Mouse (Mus musculus) liver, embryonic 11.5 days (tissue): Measurements from ENCODE around the gene Gm21972. TPM values are rescaled to one million over a fixed set of nuclear protein-coding genes. Genes with fewer than 3 reads are reported as not detected.

Experiments used
- ATAC-seq: fragments of 200-750 bp; cut with Nextera tagmentation; replicated peaks from 2 replicates; pipeline ENCODE4 v1.8.0; 2017; ENCODE audit warnings: moderate number of reproducible peaks, mild to moderate bottlenecking, moderate TSS enrichment, moderate library complexity; ENCODE audit not compliant: low FRiP score
- DNase-seq: peaks from one replicate; pipeline ENCODE4 v3.0.0-alpha.2; 2017; ENCODE audit warnings: low spot score
- H3K27ac ChIP-seq: fragments of 300-500 bp; sonication (generic); 2 replicates; pipeline ENCODE4 v1.5.1; 2014; ENCODE audit warnings: mild to moderate bottlenecking, low read depth, low read length, control low read depth
- H3K27me3 ChIP-seq: fragments of 300-500 bp; sonication (generic); replicated peaks from 2 replicates; pipeline ENCODE4 v1.6.1; 2014; ENCODE audit warnings: low read length, mixed read lengths; ENCODE audit not compliant: control insufficient read depth, insufficient read depth
- H3K36me3 ChIP-seq: fragments of 300-500 bp; sonication (generic); 2 replicates; pipeline ENCODE4 v1.6.1; 2014; ENCODE audit warnings: mild to moderate bottlenecking, low read length, moderate library complexity, mixed read lengths; ENCODE audit not compliant: control insufficient read depth, insufficient read depth
- H3K4me1 ChIP-seq: fragments of 300-500 bp; sonication (generic); replicated peaks from 2 replicates; pipeline ENCODE4 v1.6.1; 2014; ENCODE audit warnings: low read length, mixed read lengths; ENCODE audit not compliant: control insufficient read depth, insufficient read depth
- H3K4me2 ChIP-seq: fragments of 300-500 bp; sonication (generic); 2 replicates; pipeline ENCODE4 v1.6.1; 2014; ENCODE audit warnings: mild to moderate bottlenecking, control low read depth, moderate library complexity
- H3K4me3 ChIP-seq: fragments of 300-500 bp; sonication (generic); 2 replicates; pipeline ENCODE4 v1.5.1; 2014; ENCODE audit warnings: low read depth, low read length, control low read depth
- H3K9ac ChIP-seq: fragments of 300-500 bp; sonication (generic); 2 replicates; pipeline ENCODE4 v1.6.1; 2014; ENCODE audit warnings: low read depth, low read length, control low read depth
- H3K9me3 ChIP-seq: fragments of 300-500 bp; sonication (generic); 2 replicates; pipeline ENCODE4 v1.6.1; 2016; ENCODE audit warnings: low read length, inconsistent platforms, mixed read lengths; ENCODE audit not compliant: control insufficient read depth
- WGBS: fragments of 180-500 bp; shearing (Covaris S2); extraction: QIAGEN DNeasy Blood & Tissue Kit; methylation state at CpG from one replicate; pipeline ENCODE4 v1.1.7; 2014; 5-methylcytosine and 5-hydroxymethylcytosine counted together
- polyA plus RNA-seq: library from polyadenylated mRNA; unstranded; fragments of >200 nt; fragmentation: Nextera tagmentation; extraction: Ambion mirVana; gene quantifications from 2 replicates; pipeline ENCODE4 v1.2.1, GENCODE M21; 2014

Gm21972 gene
- polyA plus RNA-seq, 1 experiment from 2014 or later: not detected

DNA sequence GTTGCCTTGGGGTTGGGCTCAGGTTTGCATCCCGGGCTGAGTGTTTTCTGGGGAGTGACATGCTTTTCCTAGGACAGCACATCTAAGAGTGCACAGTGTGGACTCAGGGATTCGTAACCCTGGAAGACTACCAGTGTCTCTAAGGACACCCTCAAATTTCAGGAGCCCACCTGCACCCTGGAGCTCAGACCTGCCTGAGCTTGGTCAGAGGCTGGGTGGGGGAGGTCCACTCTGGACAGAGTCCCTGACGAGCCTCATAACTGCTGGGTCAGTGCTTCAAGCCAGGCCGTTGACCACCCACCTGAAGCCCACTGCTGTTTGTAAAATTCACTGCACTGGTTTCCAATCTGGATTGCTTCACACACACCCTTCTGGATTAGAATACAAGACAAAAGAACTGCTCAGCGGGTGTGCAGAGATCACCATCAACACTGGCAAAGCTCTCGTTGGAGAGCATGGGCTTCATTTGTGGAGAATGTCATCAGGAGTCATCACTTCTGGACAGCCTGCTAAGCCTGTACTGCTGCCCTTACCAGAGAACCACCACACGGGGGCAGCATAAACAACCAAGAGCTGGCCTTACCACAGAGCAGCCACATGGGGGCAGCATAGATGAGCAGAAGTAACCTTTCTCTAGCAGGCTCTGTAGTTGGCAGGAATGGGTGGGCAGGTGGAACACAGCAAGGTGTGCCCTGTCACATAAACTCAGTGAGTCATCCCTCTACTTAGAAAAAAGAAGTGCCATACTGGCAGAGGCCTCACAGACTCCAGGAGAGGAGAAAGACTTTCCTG lies 45.2 kb downstream of the Gm21972 start:
- no peak overlapping the region for H3K4me2 ChIP-seq
- H3K9me3 ChIP-seq: no peaks in the 10 kb centered on the region
- H3K4me1 ChIP-seq: peaks cover 4% of the 10 kb centered on the region
- WGBS: 46% methylated on average over 7 of the region's 7 CpGs
- H3K9ac ChIP-seq: no peak overlapping the region
- DNase-seq (peak; percentile 75), ATAC-seq (peak; percentile 62)
- H3K36me3 ChIP-seq: peaks cover under 1% of the 10 kb centered on the region; the same call in 1 of the 2 replicates
- no peak overlapping the region for H3K27ac ChIP-seq
- no peak overlapping the region for H3K4me3 ChIP-seq
- no peaks in the 10 kb centered on the region for H3K27me3 ChIP-seq

- Histone ChIP-seq H3K36me3 (no peaks in the 10 kb centered on the region), H3K9ac (no peak overlapping the region)
- 0 out of 2 replicates have a peak, but pooled peaks have one; percentile 41 for ATAC-seq
Measured at GRCm38 (mm10) chr1:86182004-86182709, 48.7 kb downstream of the Gm21972 start.

DNA sequence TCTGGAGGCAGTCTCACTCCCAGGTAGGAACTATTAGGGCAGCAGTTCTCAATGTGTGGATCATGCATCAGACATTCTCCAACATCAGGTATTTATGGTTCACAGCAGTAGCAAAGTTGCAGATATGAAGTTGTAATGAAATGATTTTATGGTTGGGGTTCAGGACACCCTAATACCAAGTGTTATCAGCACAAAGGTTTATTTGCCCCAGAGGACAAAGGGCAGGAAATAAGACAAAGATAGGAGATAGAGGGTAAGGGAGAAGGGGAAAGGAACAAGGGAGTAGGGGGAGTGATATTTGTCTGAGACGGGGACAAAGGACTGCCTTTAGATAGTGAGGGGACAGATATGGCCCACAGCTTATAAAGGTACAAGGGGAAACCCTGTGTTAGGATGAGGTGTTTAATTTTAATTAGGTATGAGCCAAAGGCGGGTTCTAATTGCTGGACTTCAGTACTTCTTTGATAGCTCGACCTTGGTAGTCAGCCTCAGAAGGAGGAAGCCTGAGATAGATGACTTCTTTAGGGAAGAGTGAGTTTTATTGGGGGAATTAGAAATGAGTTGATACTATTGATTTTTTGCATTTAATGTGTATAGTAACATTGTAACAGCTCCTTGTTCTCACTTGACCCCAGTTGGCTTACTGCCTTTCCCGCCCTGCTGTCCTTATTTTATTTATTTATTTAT lies 50.3 kb downstream of the Gm21972 start:
- no peak for DNase-seq
- no peak overlapping the region for H3K27ac ChIP-seq
- no peak overlapping the region for H3K9ac ChIP-seq
- H3K9me3 ChIP-seq: no peaks in the 10 kb centered on the region
- ATAC-seq: no peak
- no peak overlapping the region for H3K4me2 ChIP-seq
- WGBS: 70% methylated on average over 4 of the region's 4 CpGs
- H3K4me1 ChIP-seq: peaks cover 4% of the 10 kb centered on the region
- no peak overlapping the region for H3K4me3 ChIP-seq
- no peaks in the 10 kb centered on the region for H3K27me3 ChIP-seq
- H3K36me3 ChIP-seq: no peaks in the 10 kb centered on the region

More at GRCm38 (mm10) chr1:86182004-86182709, 48.7 kb downstream of the Gm21972 start:
- peaks cover 4% of the 10 kb centered on the region for H3K4me1 ChIP-seq
- no peak overlapping the region for H3K4me2 ChIP-seq
- DNase-seq: no peak
- no peak overlapping the region for H3K27ac ChIP-seq
- no peaks in the 10 kb centered on the region for H3K9me3 ChIP-seq
- H3K27me3 ChIP-seq: no peaks in the 10 kb centered on the region
- no peak overlapping the region for H3K4me3 ChIP-seq
- WGBS: 54% methylated on average over 5 of the region's 5 CpGs

- H3K36me3 ChIP-seq: no peaks in the 10 kb centered on the region
- no peaks in the 10 kb centered on the region for H3K27me3 ChIP-seq
- H3K4me1 ChIP-seq: peaks cover 4% of the 10 kb centered on the region
- no peak overlapping the region for H3K27ac ChIP-seq
- H3K9me3 ChIP-seq: no peaks in the 10 kb centered on the region
- 69% methylated on average over 7 of the region's 7 CpGs for WGBS
- no peak overlapping the region for H3K4me2 ChIP-seq
- no peak for DNase-seq
- H3K4me3 ChIP-seq: no peak overlapping the region
- no peak overlapping the region for H3K9ac ChIP-seq
- no peak for ATAC-seq
Measured at GRCm38 (mm10) chr1:86186762-86187161, 53.3 kb downstream of the Gm21972 start.

DNA sequence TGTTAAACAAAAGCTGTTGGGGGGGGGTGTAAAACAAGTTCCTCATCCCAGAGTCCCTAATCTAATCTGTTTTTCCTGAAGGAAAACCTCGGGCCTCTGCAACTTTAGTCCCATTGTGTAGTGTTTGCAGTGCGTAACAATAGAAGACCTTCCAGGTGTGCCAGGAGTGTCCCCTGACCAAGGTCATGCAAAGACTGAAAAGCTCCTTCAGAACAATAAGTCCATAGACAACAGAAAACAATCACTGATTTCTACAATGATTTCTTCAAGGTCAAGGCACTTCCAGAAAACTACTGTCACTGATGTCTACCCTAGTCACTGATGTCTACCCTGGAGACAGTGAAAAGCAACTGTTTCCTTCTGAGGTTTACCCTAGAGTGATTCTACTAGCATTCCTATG lies 54.4 kb downstream of the Gm21972 start:
- Histone ChIP-seq H3K4me3 (no peak overlapping the region), H3K4me1 (no peaks in the 10 kb centered on the region), H3K9me3 (no peaks in the 10 kb centered on the region), H3K36me3 (no peaks in the 10 kb centered on the region), H3K27ac (no peak overlapping the region), H3K27me3 (no peaks in the 10 kb centered on the region), H3K4me2 (no peak overlapping the region), H3K9ac (no peak overlapping the region)
- WGBS: 62% methylated on average over 2 of the region's 2 CpGs
- no peak for DNase-seq
- no peak for ATAC-seq

DNA sequence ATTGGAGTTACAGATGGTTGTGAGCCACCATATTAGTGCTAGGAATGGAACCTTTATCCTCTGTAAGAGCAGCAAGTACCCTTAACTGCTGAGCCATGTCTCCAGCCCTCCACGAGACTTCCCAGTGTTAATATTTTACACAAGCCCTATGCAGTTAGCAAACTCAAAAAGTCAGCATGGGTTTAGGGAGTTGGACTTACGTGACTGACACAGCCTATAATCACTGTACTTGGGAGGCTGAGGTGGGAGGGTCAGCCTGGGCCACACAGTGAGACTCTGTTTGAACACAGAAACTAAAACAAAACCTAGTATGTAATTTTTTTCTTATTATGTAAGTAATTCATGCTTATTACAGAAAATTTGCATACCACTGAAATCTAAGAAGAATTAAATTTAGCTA lies 54.8 kb downstream of the Gm21972 start:
- no peak overlapping the region for H3K27ac ChIP-seq
- no peak for ATAC-seq
- no peaks in the 10 kb centered on the region for H3K9me3 ChIP-seq
- no peak overlapping the region for H3K9ac ChIP-seq
- no peak overlapping the region for H3K4me3 ChIP-seq
- no peaks in the 10 kb centered on the region for H3K4me1 ChIP-seq
- H3K36me3 ChIP-seq: no peaks in the 10 kb centered on the region
- DNase-seq: no peak
- no peaks in the 10 kb centered on the region for H3K27me3 ChIP-seq
- no peak overlapping the region for H3K4me2 ChIP-seq
- WGBS: 83% methylated on average over 2 of the region's 2 CpGs

GRCm38 (mm10) chr1:86189034-86189702 lies 55.7 kb downstream of the Gm21972 start:
- no peaks in the 10 kb centered on the region for H3K27me3 ChIP-seq
- no peak overlapping the region for H3K9ac ChIP-seq
- H3K9me3 ChIP-seq: no peaks in the 10 kb centered on the region
- no peak for DNase-seq
- ATAC-seq: peak; percentile 51
- no peak overlapping the region for H3K4me2 ChIP-seq
- no peaks in the 10 kb centered on the region for H3K36me3 ChIP-seq
- no peaks in the 10 kb centered on the region for H3K4me1 ChIP-seq
- no peak overlapping the region for H3K4me3 ChIP-seq
- H3K27ac ChIP-seq: no peak overlapping the region
- 75% methylated on average over 6 of the region's 6 CpGs for WGBS

DNA sequence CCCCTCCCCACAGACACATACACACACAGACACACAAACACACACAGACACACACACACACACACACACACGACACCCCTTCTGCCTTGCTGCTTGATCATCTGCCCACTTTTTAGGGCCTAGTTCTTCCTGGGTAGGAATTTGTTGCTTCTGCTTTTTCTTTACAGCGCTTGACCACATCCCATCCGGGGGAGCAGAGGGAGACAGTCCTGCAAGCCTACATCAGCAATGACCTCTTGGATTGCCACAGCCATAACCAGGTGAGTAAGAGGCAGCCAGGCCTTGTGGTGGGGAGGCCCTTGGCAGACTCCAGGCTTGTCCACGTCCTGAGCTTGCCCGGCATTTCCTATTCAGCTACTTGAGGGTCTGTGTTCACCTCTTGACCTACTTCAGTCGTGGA lies 57.4 kb downstream of the Gm21972 start:
- 60% methylated on average over 6 of the region's 6 CpGs for WGBS
- DNase-seq (no peak), ATAC-seq (no peak)
- Histone ChIP-seq H3K36me3 (no peaks in the 10 kb centered on the region), H3K9me3 (no peaks in the 10 kb centered on the region), H3K4me1 (no peaks in the 10 kb centered on the region), H3K27me3 (no peaks in the 10 kb centered on the region), H3K4me3 (no peak overlapping the region), H3K4me2 (no peak overlapping the region), H3K27ac (no peak overlapping the region), H3K9ac (no peak overlapping the region)
